Mouse (Mus musculus) effector memory CD4-positive, alpha-beta T cell, adult 7 months (primary cell): ENCODE results near the gene Bora. TPM values are rescaled to one million over a fixed set of nuclear protein-coding genes. Genes with fewer than 3 reads are reported as not detected.

Experiments
- polyA plus RNA-seq: library from polyadenylated mRNA; unstranded; fragments of 100-300 nt; shearing (Covaris generic); gene quantifications from one replicate; pipeline ENCODE4 v1.2.1, GENCODE M21; 2017

The Bora gene
- 14.3 TPM for polyA plus RNA-seq

GRCm38 (mm10) chr14:99046031-99046781 lies at the start of gene Bora, which contains the start of gene Mzt1:
TSS of gene Bora (plus strand) at chr14:99046222.
TSS of gene Mzt1 (minus strand) at chr14:99046134.

DNA sequence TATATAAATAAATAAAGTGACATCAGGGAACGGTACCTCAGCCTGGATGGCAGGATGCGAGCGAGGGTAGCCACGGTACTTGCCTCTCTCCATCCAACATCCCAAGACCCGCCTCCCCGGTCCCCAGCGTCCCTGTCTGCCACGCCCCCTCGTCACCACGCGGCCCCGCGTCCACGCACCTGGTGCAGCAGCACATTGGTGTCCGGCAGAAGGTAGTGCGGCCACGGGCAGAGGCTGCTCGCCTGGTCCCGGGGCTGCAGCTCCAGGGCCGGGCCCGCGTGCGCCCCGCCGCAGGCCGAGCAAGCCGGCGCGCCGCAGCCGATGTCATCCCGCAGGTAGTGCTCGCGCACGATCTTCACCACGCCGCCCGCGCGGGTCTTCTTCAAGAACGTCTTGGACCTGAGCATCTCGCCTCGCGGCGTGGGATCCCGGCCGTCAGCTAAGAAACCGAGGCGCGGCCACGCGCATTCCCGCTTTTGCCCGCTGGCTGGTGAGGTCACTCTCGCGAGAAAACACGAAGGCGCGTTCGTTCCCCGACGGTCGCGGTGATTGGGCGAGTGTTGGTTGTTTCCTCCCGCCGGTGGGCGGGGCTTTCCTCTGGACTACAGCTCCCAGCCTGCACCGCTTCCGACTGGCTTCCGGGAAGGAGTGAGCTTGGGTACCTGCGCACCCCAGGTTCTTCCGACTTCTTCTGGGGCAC lies 53.4 kb downstream of the Bora start, which contains the start of the genes Pibf1 and Dis3:
Gene Pibf1, plus strand, starts transcription at position 158 of the 700 bp plus-strand sequence.
Gene Dis3, minus strand, starts transcription at position 504 of the 700 bp plus-strand sequence.

Other genes with a start within 250 kb of the Bora start
- gene Rpl36a-ps1, start 51.9 kb upstream of the Bora start, polyA plus RNA-seq = 6.2 TPM
- 58.0 TPM for gene Mzt1, start 88 bp upstream of the Bora start, polyA plus RNA-seq
- gene Pibf1, start 53.2 kb downstream of the Bora start, polyA plus RNA-seq = 16.2 TPM
- 29.8 TPM for gene Dis3, start 53.5 kb downstream of the Bora start, polyA plus RNA-seq